Mouse (Mus musculus) spleen, postnatal 36 days (tissue): Measurements from ENCODE around the gene Tbc1d22b.

Experiments
- DNase-seq, 2 experiments: peaks; one replicate each; pipeline ENCODE4 v3.0.0; 2022; ENCODE audit warnings: low spot score in 2 of 2, mixed read lengths in 1 of 2

Gene Tbc1d22b

DNA sequence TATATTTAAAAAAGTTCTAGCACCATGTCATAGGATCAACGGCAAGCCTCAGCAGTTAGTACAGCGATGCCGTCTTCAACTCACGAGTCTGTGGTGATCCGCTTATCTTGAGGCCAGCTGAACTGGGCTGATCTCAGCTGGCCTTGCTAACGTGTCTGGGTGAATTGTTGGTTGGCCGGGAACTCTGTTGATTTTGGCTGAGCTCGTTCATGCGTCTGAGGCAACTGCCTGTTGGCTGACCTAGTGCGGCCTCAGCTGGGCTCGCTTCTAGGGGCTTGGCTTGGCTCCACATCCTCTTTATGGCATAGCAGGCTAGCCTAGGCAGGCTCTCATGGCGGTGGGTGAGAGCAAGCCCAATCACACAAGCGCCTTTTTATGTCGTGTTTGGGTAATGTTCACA lies 8.2 kb upstream of the Tbc1d22b start:
- peak; percentile 9 to 17 for DNase-seq

DNA sequence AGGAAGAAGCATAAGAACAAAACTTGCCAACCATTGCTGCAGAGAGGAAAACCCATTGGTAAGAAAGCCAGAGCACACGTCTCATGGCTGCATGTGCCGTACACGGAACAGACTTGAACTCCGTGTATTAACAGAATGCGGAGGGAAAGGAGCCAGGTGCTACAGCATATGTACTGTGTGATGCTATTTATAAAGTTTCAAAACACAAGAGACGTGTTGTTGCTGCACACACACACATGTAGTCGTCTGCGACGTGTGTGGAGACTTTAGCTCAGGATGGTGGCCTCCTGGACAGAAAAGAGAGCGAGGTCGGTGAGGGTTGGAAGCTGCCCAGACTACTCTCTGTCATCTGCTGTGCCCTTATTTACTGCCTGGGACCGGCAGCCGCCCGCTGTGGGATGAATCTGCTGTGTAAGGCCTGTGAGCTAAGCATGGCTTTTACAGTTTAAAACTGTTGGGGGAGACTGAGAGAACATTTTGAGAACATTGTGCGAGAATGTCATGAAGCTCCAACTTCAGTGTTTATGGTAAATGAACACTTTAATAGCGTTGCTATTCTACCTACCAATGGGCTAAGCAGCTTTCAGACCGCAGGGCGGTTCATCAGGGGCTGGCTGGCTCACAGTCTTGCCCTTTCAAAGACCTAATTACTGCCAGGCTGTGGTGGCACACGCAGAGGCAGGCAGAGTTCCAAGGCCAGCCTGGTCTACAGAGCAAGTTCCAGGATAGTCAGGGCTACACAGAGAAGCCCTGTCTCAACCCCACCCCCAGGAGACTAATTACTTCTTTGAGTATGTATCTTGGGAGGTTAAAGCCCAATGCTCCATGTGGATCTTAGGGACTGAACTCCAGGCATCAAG lies 6.5 kb upstream of the Tbc1d22b start:
- DNase-seq = no peak

DNA sequence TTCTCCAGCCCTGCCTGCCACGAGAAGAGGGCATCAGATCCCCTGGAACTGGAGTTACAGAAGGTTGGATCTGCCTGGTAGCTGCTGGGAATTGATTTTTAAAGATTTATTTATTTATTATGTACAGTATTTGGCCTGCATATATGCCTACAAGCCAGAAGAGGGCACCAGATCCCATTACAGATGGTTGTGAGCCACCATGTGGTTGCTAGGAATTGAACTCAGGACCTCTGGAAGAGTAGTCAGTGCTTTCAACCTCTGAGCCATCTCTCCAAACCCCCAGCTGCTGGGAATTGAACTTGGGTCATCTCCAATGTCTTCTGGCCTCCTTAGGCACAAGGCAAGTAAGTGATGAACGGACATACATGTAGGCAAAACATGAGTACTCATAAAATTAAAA lies 5.5 kb upstream of the Tbc1d22b start:
- no peak for DNase-seq

DNA sequence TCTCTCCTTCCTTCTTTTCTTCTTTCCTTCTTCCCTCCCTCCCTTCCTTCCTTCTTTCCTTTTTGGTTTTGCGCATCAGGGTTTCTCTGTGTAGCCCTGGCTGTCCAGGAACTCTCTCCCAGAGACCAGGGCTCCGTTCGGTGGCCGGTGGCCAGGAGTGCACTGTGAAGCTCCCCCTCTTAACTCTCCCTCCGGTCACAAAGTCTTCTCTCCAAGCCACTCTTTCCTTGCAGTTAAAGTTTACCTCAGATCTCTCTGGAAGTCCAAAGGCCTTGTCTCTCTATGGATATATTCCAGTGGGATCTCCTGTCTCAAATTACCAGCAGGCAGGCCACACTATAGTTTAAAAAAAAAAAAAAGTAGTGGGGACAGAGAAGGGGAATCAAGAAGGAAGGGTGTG lies 4.3 kb upstream of the Tbc1d22b start:
- DNase-seq = no peak

DNA sequence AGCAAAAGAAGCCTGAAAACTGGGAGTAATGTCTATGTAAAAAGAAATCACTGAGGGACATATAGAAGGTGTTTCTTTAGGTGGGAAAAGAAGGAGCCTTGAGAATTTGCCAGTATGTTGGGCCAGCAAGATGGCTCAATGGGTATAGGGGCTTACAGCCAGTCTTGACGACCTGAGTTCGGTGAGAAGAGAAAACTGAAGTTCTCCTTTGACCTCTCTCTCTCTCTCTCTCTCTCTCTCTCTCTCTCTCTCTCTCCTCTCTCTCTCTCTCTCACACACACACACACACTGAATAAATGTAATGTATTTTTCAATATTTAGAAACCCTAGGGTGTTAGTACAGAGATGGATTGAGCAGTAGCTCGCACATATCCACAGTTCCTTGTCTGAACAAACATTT lies 1.1 kb upstream of the Tbc1d22b start:
- no peak for DNase-seq

DNA sequence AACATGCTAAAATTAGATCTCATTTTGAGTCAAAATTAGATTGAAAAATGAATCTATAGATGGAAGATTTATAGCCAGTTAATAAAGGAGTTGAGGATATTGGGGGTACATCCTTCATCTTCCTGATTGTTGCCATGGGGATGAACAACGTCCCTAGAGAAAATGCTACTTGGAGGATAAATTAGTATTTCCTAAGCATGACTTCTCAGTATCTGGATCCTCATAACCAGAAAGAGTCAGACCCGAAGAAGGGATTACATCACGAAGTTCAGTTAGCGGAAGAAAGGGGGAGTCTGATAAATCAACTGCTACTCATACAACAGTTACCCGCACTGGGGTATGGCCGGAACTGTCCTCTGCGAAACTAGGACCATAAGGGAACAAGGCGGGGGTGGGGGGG lies 591 bp upstream of the Tbc1d22b start:
- DNase-seq = no peak

DNA sequence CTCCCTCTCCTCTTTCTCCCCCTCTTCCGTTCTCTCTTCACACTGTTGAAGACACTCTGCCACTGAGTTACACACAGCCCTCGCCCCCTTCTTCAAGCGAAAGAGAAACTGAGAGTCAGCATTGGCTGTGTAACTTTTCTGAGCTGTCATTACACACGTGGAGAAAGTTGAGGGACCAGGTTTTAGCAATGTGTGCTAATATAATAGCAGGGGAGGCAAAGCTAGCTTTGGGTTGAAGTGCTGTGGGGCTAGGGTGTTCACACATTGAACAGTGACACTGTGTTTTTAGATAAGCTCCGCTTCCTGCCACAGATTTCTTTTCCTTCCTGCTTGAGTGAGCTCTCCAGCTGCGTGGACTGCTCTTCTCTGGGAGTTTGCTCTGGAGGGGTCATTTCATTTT lies 1.4 kb downstream of the Tbc1d22b start:
- DNase-seq = peak in 1 of 2 experiments; percentile 13

DNA sequence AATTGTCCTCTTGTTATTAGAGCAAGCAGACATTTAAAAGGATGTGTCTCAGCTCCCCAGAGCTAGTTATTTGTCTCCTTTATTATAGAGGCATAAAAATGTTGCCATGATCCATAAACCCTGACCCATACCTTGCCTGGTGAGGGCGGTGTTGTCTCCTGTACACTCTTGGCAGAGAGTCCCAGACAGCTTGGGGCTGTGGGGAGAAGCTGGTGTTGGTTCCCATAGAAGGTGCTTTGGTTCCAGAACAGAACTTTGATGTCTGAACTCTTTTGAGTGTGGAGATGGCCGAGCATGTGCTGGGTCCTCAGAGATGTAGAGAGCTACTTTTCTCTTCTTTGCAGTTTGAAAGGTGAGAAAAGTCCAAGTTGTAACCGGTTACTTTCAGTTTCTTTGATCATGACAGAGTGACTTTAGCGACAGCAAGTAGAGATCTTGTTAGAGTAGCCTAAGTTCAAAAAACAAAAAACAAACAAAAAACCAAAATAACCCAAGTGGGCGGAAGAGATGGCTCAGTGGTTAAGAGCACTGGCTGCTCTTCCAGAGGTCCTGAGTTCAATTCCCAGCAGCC lies 2.7 kb downstream of the Tbc1d22b start, which contains the start of gene Tmem217:
Gene Tmem217 (minus strand): TSS at position 224 of the 571 bp plus-strand sequence.
- DNase-seq = no peak

DNA sequence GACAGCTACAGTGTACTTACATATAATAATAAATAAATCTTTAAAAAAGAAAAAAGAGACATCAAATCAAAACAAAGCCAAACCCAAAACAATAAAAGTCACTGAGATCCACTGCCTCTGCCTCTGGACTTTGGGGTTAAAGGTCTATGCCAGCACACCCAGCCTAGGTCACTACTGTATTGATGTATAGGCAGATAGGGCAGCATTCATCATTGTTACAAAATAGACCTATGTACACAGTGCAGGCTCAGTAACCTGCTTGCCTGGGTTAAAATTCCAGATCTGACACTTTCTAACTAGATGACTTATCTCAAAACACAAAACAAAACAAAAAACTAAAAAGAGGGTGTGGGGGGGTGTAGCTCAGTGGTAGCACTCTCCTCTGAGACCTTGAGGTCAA lies 4.6 kb downstream of the Tbc1d22b start:
- no peak for DNase-seq

DNA sequence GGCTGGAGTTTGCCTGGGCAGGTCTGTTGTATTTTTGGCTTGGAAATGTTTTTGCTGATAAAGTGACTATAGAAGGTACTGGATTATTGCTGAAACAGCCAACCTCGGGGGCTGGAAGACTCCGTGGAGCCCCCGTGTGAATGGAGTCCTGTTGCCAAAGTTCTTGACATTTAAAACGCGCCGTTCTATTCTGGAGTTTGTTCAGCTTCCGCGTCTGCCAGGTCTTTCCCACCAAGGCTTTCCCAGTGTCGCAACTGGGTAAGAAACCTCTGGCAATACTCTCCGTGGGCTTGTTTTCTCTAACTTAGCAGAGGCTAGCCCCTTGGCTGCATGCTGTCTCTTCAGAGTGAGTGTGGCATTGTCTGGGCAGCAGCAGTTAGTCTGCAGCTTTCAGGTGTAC lies 6.9 kb downstream of the Tbc1d22b start:
- no peak for DNase-seq

DNA sequence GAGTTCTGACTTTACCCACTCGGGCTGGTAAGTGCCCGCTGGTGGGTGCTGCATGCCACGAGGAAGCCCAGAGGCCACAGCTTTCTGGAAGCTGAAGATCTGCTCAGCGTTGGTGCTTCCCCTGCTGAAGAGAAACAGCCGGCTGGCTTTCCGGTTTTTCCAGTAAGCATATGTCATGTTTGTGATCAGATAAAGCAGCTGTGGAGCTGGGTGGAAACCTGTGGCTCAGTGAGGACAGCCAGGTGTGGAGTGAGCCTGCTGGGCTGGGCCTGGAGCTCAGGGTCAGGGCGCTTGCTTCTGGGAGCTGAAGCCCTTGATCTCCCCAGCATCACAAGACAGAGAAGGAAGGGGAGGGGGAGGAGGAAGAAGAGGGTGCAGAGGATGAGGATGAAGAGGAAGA lies 7.3 kb downstream of the Tbc1d22b start:
- DNase-seq = no peak

DNA sequence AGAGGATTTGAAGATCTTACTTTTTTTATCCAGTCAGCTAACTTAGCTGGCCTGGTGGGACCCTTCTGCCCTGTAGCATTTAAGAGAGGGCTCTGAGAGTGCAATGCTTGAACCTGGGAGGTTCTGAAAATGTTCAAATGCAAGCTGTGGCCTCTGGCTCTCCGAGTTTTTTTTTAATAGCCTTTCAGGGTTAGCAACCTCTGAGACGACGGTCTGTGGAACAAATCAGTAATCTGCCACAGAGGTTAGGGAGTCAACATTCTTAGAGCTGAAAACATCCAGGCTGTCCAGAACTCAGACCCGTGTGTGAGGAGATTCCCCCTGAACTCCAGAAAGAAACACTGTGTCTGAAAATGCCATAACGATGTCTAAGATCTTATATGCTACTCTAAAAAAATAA lies 8.9 kb downstream of the Tbc1d22b start:
- no peak for DNase-seq

DNA sequence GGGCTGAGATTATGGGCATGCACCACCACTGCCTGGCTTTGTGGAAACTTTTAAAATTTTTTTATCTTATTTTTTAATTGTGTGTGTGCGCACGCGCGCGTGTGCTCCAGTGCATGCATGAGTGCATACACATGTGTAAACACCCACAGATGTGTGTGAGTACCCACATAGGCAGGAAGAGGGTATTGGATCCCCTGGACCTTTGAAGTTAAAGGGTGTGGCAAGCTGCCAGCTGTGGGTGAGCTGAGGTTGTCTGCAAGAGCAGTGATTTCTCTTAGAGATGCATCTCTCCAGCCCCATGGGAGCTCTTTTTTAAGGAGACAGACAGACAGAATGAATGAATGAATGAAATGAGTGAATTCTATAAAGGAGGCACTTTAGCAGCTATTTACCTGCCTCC lies 15.9 kb downstream of the Tbc1d22b start:
- DNase-seq = no peak

DNA sequence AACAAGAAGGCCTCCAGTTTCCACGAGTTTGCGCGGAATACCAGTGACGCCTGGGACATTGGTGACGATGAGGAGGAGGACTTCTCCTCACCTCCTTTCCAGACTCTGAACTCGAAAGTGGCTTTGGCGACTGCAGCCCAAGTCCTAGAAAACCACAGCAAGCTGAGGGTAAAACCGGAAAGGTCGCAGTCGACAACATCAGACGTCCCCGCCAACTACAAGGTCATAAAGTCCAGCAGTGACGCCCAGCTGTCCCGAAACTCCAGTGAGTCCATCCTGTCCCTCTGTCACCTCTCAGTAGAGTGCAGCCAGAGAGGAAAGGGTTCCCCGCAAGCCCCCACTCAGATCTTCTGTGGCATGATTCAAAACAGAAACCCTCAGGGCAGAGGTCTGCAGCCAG lies 18.9 kb downstream of the Tbc1d22b start:
- DNase-seq = no peak

DNA sequence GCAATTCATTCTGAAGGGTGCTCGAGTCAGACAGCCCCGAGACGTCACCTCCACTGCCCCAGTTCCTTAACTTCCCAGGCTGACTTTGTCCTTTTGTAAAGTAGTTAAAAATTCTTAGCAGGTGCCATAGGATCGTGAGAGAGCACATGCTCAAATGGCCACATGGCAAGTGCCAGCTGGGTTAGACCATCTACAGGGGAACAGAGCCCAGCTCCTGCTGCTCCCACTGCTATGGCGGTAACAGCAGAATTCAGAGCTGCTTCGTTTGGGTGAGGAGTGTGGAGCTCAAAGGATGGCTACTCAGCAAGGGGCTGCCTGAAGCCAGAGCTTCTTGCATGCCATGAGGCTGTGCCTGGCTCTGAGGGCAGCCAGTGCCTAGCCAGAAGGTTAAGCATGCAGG lies 20.2 kb downstream of the Tbc1d22b start:
- no peak for DNase-seq

DNA sequence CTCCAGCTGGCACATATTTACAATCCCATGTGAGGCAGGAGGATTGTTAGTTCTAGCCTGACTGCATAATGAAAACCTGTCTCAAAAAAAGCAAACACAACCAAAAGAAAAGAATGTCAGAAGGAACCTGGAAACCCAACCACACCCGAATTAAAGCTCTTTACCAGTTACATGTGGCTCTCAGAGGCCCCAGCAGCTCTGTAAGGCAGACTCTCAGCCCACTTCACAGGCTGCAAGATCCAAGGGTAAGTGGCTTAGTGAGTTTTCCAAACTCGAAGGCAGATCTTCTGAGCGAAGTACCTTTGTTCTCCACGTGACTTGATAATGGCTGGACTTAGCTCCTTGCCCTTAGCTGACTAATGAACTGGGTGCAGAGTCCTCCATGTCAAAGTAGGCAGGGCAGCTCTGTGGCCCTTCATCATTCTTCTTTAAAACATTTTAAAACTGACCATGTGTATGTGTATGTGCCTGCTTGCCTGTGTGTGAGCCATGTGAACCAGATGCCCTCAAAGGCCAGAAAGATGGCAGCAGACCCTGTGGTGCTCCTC lies 30.1 kb downstream of the Tbc1d22b start:
- DNase-seq = no peak

DNA sequence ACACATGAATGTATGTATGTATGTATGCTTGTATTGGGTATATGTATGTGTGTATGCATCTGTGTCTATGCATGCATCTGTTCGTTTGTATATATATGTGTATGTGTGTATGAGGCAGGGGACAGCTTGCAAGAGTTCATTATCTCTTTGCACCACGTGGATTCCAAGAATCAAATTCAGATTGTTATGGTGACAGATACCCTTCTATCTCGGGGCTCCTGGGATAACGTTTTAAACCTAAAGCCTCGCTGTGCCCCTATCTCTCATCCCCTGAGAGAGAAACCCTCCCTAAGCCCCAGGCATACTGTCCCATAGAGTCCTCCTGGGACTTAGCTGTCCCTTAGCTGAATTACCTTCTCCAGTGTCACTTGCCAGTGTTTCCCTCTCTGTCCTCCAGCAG lies 34.0 kb downstream of the Tbc1d22b start:
- DNase-seq = no peak

DNA sequence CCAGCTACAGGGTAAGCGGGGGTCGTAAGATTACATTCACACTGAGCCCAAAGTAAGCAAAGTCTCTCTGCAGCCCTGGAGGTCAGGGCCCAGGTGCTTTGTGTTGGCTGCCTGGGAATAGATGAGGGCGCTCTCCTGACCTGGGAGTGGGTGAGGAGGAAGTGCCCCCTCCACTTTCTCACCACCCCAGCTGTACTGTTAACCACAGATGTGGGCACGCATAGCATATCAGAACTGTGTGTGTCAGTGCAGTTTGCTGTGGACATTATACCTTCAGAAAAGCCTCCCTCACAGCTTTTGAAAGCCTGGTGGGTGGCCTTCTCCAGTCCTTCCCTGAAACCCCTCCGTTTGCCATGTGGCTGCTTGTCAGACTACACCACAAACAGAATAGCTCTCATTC lies 34.7 kb downstream of the Tbc1d22b start:
- DNase-seq = peak; percentile 41 to 49

DNA sequence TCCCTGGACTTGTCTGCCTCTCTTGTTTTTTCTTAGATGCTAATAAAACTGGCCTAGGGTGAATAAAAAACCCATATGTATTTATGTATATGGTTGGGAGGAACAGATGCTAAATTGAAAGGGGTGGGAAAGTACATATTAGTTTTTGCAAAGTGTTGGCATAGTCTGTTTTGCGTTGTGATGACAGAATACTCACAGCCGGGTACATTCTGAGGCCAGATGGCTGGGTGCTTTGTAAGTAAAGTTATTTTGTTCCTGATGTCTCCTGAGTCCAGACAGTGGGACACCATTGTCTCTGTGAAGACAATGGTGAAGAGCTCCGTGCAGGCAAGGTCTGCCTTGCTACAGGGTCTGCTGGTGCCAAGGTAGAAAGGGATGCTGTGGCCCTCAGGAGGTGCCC lies 35.2 kb downstream of the Tbc1d22b start:
- no peak for DNase-seq

DNA sequence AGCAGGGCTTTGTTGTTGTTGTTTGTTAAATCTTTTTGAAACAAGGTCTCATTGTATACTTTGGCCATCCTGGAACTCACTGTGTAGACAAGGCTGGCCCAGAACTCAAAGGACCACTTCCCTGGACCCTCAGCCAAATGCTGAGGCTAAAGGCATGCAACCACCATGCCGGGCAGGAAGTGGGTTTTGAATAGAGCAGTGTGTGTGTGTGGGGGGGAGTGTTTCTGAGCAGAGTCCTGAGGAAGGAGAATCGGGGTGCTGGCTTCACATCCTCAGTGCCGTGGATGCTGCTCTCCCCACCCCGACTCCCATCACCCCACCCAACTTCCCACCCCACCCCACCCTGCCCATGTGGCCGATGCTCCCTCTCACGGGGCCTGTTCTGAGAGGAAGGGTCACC lies 35.9 kb downstream of the Tbc1d22b start:
- DNase-seq = peak; percentile 43 to 46

DNA sequence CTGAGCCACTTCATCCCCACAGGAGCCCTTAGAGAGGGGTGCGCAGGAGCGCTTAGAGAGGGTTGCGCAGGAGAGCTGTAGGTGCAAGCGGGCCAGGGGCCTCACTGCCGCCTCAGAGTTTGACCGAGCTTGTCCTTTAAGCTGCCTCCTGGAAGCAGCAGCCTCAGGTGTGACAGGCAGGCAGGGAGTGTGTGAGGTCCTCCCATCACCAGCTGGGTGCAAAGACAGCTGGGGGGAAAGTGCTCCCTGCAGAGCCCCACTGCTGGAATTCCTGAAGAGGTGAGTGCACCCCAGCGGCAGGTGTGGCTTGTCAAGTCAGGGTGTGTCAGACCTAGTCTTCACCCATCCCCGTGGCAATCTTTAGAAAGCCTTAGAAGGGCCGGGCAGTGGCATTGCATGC lies 37.3 kb downstream of the Tbc1d22b start:
- no peak for DNase-seq

DNA sequence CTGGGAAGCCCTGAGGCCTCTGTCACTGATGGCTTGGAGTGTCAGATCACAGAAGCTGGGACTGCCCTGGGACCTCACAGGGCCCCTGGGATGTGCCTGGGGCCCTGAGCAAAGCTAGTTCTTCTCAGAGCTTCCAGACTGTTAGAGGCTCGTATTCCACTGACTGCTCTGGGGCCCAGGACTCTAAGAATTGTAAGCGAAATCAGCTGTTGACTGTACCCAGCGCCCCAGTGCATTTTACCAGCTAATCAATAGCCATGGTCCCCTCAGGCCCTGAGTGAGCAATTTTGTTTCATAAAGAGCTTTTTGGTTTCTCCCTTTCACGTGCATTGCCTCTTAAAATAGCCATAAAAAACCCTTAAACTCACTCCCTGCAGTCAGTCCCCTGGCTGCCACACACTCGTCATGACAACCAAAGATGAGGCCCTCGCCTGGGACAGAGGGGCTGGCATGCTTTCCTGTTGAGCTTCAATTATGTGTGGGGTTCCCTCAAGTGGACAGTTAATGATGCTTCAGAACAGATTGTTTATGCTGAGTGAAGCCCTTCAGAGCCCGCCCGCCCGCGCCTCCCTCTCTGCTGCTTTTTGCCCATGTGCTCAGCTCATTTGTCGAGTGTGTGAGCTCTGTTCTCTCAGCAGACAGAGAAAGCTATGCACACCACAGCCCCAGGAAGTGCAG lies 39.8 kb downstream of the Tbc1d22b start:
- no peak for DNase-seq
